Mouse (Mus musculus) midbrain, embryonic 14.5 days (tissue): ENCODE data around the gene Kdm4a. TPM values are rescaled to one million over a fixed set of nuclear protein-coding genes. Genes with fewer than 3 reads are reported as not detected.

Experiments used
- ATAC-seq: fragments of 200-750 bp; cut with Nextera tagmentation; 2 replicates; pipeline ENCODE4 v1.8.0; 2017; ENCODE audit warnings: moderate number of reproducible peaks, moderate library complexity; ENCODE audit not compliant: low FRiP score, low TSS enrichment
- DNase-seq: peaks from one replicate; pipeline ENCODE4 v3.0.0-alpha.2; 2015
- H3K27ac ChIP-seq: fragments of 300-500 bp; sonication (generic); replicated peaks from 2 replicates; pipeline ENCODE4 v1.5.1; 2014; ENCODE audit warnings: mild to moderate bottlenecking, low read depth, low read length, moderate library complexity
- H3K27me3 ChIP-seq: fragments of 300-500 bp; sonication (generic); 2 replicates; pipeline ENCODE4 v1.6.1; 2014; ENCODE audit warnings: low read length, control low read depth, mixed read lengths; ENCODE audit not compliant: control insufficient read depth, insufficient read depth
- H3K36me3 ChIP-seq: fragments of 300-500 bp; sonication (generic); 2 replicates; pipeline ENCODE4 v1.6.1; 2014; ENCODE audit warnings: low read length, control low read depth; ENCODE audit not compliant: control insufficient read depth, insufficient read depth
- H3K4me1 ChIP-seq: fragments of 300-500 bp; sonication (generic); 2 replicates; pipeline ENCODE4 v1.6.1; 2014; ENCODE audit warnings: mild to moderate bottlenecking, antibody characterized with exemption, low read length, control low read depth; ENCODE audit not compliant: control insufficient read depth, insufficient read depth
- H3K4me2 ChIP-seq: fragments of 300-500 bp; sonication (generic); 2 replicates; pipeline ENCODE4 v1.6.1; 2014; ENCODE audit warnings: mild to moderate bottlenecking, low read length, moderate library complexity
- H3K4me3 ChIP-seq: fragments of 300-500 bp; sonication (generic); replicated peaks from 2 replicates; pipeline ENCODE4 v1.5.1; 2014; ENCODE audit warnings: low read depth, low read length
- H3K9ac ChIP-seq: fragments of 300-500 bp; sonication (generic); replicated peaks from 2 replicates; pipeline ENCODE4 v1.6.1; 2014; ENCODE audit warnings: mild to moderate bottlenecking, low read length, moderate library complexity
- H3K9me3 ChIP-seq: fragments of 300-500 bp; sonication (generic); 2 replicates; pipeline ENCODE4 v1.6.1; 2016; ENCODE audit warnings: low read length, control low read depth, mixed read lengths; ENCODE audit not compliant: control insufficient read depth
- WGBS: fragments of 180-500 bp; shearing (Covaris S2); extraction: QIAGEN DNeasy Blood & Tissue Kit; methylation state at CpG from one replicate; pipeline ENCODE4 v1.1.7; 2014; 5-methylcytosine and 5-hydroxymethylcytosine counted together
- polyA plus RNA-seq: library from polyadenylated mRNA; unstranded; fragments of >200 nt; fragmentation: Nextera tagmentation; extraction: Ambion mirVana; gene quantifications from 2 replicates; pipeline ENCODE4 v1.2.1, GENCODE M21; 2014

The Kdm4a gene
- polyA plus RNA-seq, 1 experiment from 2014 or later: 62.5 TPM

- Histone ChIP-seq H3K36me3 (no peaks in the 10 kb centered on the region), H3K27ac (no peak overlapping the region), H3K4me2 (no peak overlapping the region), H3K27me3 (no peaks in the 10 kb centered on the region), H3K9me3 (no peaks in the 10 kb centered on the region), H3K4me3 (no peak overlapping the region), H3K9ac (no peak overlapping the region), H3K4me1 (no peaks in the 10 kb centered on the region)
- 97% methylated on average over 7 of the region's 7 CpGs for WGBS
- DNase-seq (no peak), ATAC-seq (no peak)
Measured at GRCm38 (mm10) chr4:118115132-118115531, 64.7 kb downstream of the Kdm4a start.

GRCm38 (mm10) chr4:118112601-118113000 lies 67.2 kb downstream of the Kdm4a start:
- DNase-seq (no peak), ATAC-seq (no peak)
- Histone ChIP-seq H3K36me3 (no peaks in the 10 kb centered on the region), H3K27me3 (no peaks in the 10 kb centered on the region), H3K27ac (no peak overlapping the region), H3K4me1 (no peaks in the 10 kb centered on the region), H3K4me3 (no peak overlapping the region), H3K4me2 (no peak overlapping the region), H3K9me3 (no peaks in the 10 kb centered on the region), H3K9ac (no peak overlapping the region)
- WGBS: 80% methylated on average over 12 of the region's 12 CpGs

- H3K27ac ChIP-seq: no peak overlapping the region
- no peaks in the 10 kb centered on the region for H3K9me3 ChIP-seq
- H3K27me3 ChIP-seq: no peaks in the 10 kb centered on the region
- ATAC-seq: no peak
- no peak overlapping the region for H3K9ac ChIP-seq
- no peak overlapping the region for H3K4me3 ChIP-seq
- DNase-seq: no peak
- no peak overlapping the region for H3K4me2 ChIP-seq
- H3K36me3 ChIP-seq: no peaks in the 10 kb centered on the region
- WGBS: 94% methylated on average over 13 of the region's 13 CpGs
- H3K4me1 ChIP-seq: no peaks in the 10 kb centered on the region
Measured at GRCm38 (mm10) chr4:118109649-118110048, 70.2 kb downstream of the Kdm4a start.

GRCm38 (mm10) chr4:118108779-118109178 lies 71.1 kb downstream of the Kdm4a start:
- Histone ChIP-seq H3K4me2 (no peak overlapping the region), H3K27me3 (no peaks in the 10 kb centered on the region), H3K4me1 (no peaks in the 10 kb centered on the region), H3K27ac (no peak overlapping the region), H3K36me3 (no peaks in the 10 kb centered on the region), H3K9me3 (no peaks in the 10 kb centered on the region), H3K9ac (no peak overlapping the region), H3K4me3 (no peak overlapping the region)
- no peak for DNase-seq
- WGBS: 82% methylated on average over 7 of the region's 7 CpGs
- ATAC-seq: no peak

GRCm38 (mm10) chr4:118105256-118106053 lies 74.4 kb downstream of the Kdm4a start:
- WGBS: 90% methylated on average over 3 of the region's 3 CpGs
- Histone ChIP-seq H3K9me3 (no peaks in the 10 kb centered on the region), H3K36me3 (no peaks in the 10 kb centered on the region), H3K27me3 (no peaks in the 10 kb centered on the region), H3K4me1 (no peaks in the 10 kb centered on the region), H3K27ac (no peak overlapping the region), H3K4me3 (no peak overlapping the region), H3K9ac (no peak overlapping the region), H3K4me2 (no peak overlapping the region)
- DNase-seq (no peak), ATAC-seq (no peak)

GRCm38 (mm10) chr4:118103280-118103830 lies 76.5 kb downstream of the Kdm4a start:
- Histone ChIP-seq H3K27me3 (no peaks in the 10 kb centered on the region), H3K36me3 (no peaks in the 10 kb centered on the region), H3K27ac (no peak overlapping the region), H3K4me1 (no peaks in the 10 kb centered on the region), H3K9me3 (no peaks in the 10 kb centered on the region), H3K9ac (no peak overlapping the region), H3K4me2 (no peak overlapping the region), H3K4me3 (no peak overlapping the region)
- no peak for DNase-seq
- ATAC-seq: no peak
- 88% methylated on average over 8 of the region's 8 CpGs for WGBS

- Histone ChIP-seq H3K27me3 (no peaks in the 10 kb centered on the region), H3K4me1 (no peaks in the 10 kb centered on the region), H3K9ac (no peak overlapping the region), H3K4me2 (no peak overlapping the region), H3K36me3 (no peaks in the 10 kb centered on the region), H3K27ac (no peak overlapping the region), H3K9me3 (no peaks in the 10 kb centered on the region), H3K4me3 (no peak overlapping the region)
- DNase-seq: no peak
- ATAC-seq: no peak
- 90% methylated on average over 6 of the region's 6 CpGs for WGBS
Measured at GRCm38 (mm10) chr4:118101497-118101896, 78.3 kb downstream of the Kdm4a start.

GRCm38 (mm10) chr4:118099637-118100364 lies 80.0 kb downstream of the Kdm4a start:
- WGBS: 95% methylated on average over 8 of the region's 8 CpGs
- H3K4me2 ChIP-seq: no peak overlapping the region

More at GRCm38 (mm10) chr4:118099637-118100364, 80.0 kb downstream of the Kdm4a start:
- no peaks in the 10 kb centered on the region for H3K9me3 ChIP-seq
- no peaks in the 10 kb centered on the region for H3K36me3 ChIP-seq
- H3K9ac ChIP-seq: no peak overlapping the region
- no peak overlapping the region for H3K4me3 ChIP-seq
- no peak overlapping the region for H3K27ac ChIP-seq
- H3K4me1 ChIP-seq: no peaks in the 10 kb centered on the region
- ATAC-seq (no peak), DNase-seq (no peak)
- H3K27me3 ChIP-seq: no peaks in the 10 kb centered on the region
